Mouse (Mus musculus) hindbrain, embryonic 15.5 days (tissue): ENCODE results near the gene Hmcn1. TPM values are rescaled to one million over a fixed set of nuclear protein-coding genes. Genes with fewer than 3 reads are reported as not detected.

Experiments used
- ATAC-seq: fragments of 200-750 bp; cut with Nextera tagmentation; 2 replicates; pipeline ENCODE4 v1.8.0; 2017; ENCODE audit warnings: low read depth, moderate number of reproducible peaks, moderate TSS enrichment; ENCODE audit not compliant: low FRiP score
- H3K27ac ChIP-seq: fragments of 300-500 bp; sonication (generic); replicated peaks from 2 replicates; pipeline ENCODE4 v1.5.1; 2015; ENCODE audit warnings: mild to moderate bottlenecking, inconsistent platforms
- H3K27me3 ChIP-seq: fragments of 300-500 bp; sonication (generic); 2 replicates; pipeline ENCODE4 v1.6.1; 2015; ENCODE audit warnings: control low read depth, inconsistent platforms
- H3K36me3 ChIP-seq: fragments of 300-500 bp; sonication (generic); 2 replicates; pipeline ENCODE4 v1.6.1; 2015; ENCODE audit warnings: control low read depth, inconsistent platforms
- H3K4me1 ChIP-seq: fragments of 300-500 bp; sonication (generic); replicated peaks from 2 replicates; pipeline ENCODE4 v1.6.1; 2015; ENCODE audit warnings: control low read depth, inconsistent platforms
- H3K4me2 ChIP-seq: fragments of 300-500 bp; sonication (generic); 2 replicates; pipeline ENCODE4 v1.6.1; 2015; ENCODE audit warnings: moderate library complexity, mild to moderate bottlenecking, inconsistent platforms
- H3K4me3 ChIP-seq: fragments of 300-500 bp; sonication (generic); 2 replicates; pipeline ENCODE4 v1.5.1; 2015; ENCODE audit warnings: mild to moderate bottlenecking, inconsistent platforms
- H3K9ac ChIP-seq: fragments of 300-500 bp; sonication (generic); 2 replicates; pipeline ENCODE4 v1.6.1; 2015; ENCODE audit warnings: inconsistent platforms
- H3K9me3 ChIP-seq: fragments of 300-500 bp; sonication (generic); 2 replicates; pipeline ENCODE4 v1.6.1; 2016; ENCODE audit warnings: control low read depth, inconsistent platforms
- WGBS: fragments of 180-500 bp; shearing (Covaris S2); methylation state at CpG from one replicate; pipeline ENCODE4 v1.1.7; 2015; 5-methylcytosine and 5-hydroxymethylcytosine counted together
- polyA plus RNA-seq: library from polyadenylated mRNA; unstranded; fragments of >200 nt; fragmentation: Nextera tagmentation; extraction: Ambion mirVana; gene quantifications from 2 replicates; pipeline ENCODE4 v1.2.1, GENCODE M21; 2015

Hmcn1 gene
- polyA plus RNA-seq, 1 experiment from 2014 or later = 1.3 TPM

- no peaks in the 10 kb centered on the region for H3K36me3 ChIP-seq
- H3K4me3 ChIP-seq = no peak overlapping the region
- no peak overlapping the region for H3K27ac ChIP-seq
- H3K4me2 ChIP-seq = no peak overlapping the region
- WGBS = 50% methylated on average over 6 of the region's 6 CpGs
- no peaks in the 10 kb centered on the region for H3K9me3 ChIP-seq
- H3K9ac ChIP-seq = no peak overlapping the region
- H3K4me1 ChIP-seq = no peaks in the 10 kb centered on the region
- H3K27me3 ChIP-seq = no peaks in the 10 kb centered on the region
- ATAC-seq = no peak
Observed at GRCm38 (mm10) chr1:150920276-150920675, 73.0 kb downstream of the Hmcn1 start.

- H3K36me3 ChIP-seq = no peaks in the 10 kb centered on the region
- 80% methylated on average over 2 of the region's 2 CpGs for WGBS
- H3K4me3 ChIP-seq = no peak overlapping the region
- H3K27ac ChIP-seq = no peak overlapping the region
- no peaks in the 10 kb centered on the region for H3K9me3 ChIP-seq
- no peaks in the 10 kb centered on the region for H3K27me3 ChIP-seq
- no peak overlapping the region for H3K9ac ChIP-seq
- no peak overlapping the region for H3K4me2 ChIP-seq
- ATAC-seq = no peak
- no peaks in the 10 kb centered on the region for H3K4me1 ChIP-seq
Observed at GRCm38 (mm10) chr1:150914936-150915335, 78.3 kb downstream of the Hmcn1 start.

- H3K36me3 ChIP-seq = no peaks in the 10 kb centered on the region
- H3K4me1 ChIP-seq = no peaks in the 10 kb centered on the region
- no peak overlapping the region for H3K4me3 ChIP-seq
- H3K27ac ChIP-seq = no peak overlapping the region
- no peaks in the 10 kb centered on the region for H3K27me3 ChIP-seq
- H3K4me2 ChIP-seq = no peak overlapping the region
- WGBS = 83% methylated on average over 5 of the region's 5 CpGs
- no peak overlapping the region for H3K9ac ChIP-seq
- H3K9me3 ChIP-seq = no peaks in the 10 kb centered on the region
- no peak for ATAC-seq
Observed at GRCm38 (mm10) chr1:150913586-150914136, 79.6 kb downstream of the Hmcn1 start.

- Histone ChIP-seq H3K36me3 (no peaks in the 10 kb centered on the region), H3K4me1 (no peaks in the 10 kb centered on the region), H3K27ac (no peak overlapping the region), H3K4me2 (no peak overlapping the region), H3K9me3 (no peaks in the 10 kb centered on the region), H3K9ac (no peak overlapping the region), H3K27me3 (no peaks in the 10 kb centered on the region), H3K4me3 (no peak overlapping the region)
- 86% methylated on average over 2 of the region's 2 CpGs for WGBS
- no peak for ATAC-seq
Observed at GRCm38 (mm10) chr1:150909642-150910041, 83.6 kb downstream of the Hmcn1 start.

GRCm38 (mm10) chr1:150893677-150894188 lies 99.5 kb downstream of the Hmcn1 start:
- H3K4me3 ChIP-seq = no peak overlapping the region

GRCm38 (mm10) chr1:150890017-150890416 lies 103.2 kb downstream of the Hmcn1 start:
- no peaks in the 10 kb centered on the region for H3K4me1 ChIP-seq
- no peaks in the 10 kb centered on the region for H3K27me3 ChIP-seq
- no peak overlapping the region for H3K4me3 ChIP-seq
- no peak overlapping the region for H3K27ac ChIP-seq
- H3K4me2 ChIP-seq = no peak overlapping the region
- 67% methylated on average over 4 of the region's 4 CpGs for WGBS
- H3K9me3 ChIP-seq = no peaks in the 10 kb centered on the region
- no peaks in the 10 kb centered on the region for H3K36me3 ChIP-seq
- ATAC-seq = no peak
- no peak overlapping the region for H3K9ac ChIP-seq

More at GRCm38 (mm10) chr1:150893677-150894188, 99.5 kb downstream of the Hmcn1 start:
- no peak overlapping the region for H3K4me2 ChIP-seq
- 80% methylated on average over 5 of the region's 5 CpGs for WGBS
- H3K27ac ChIP-seq = no peak overlapping the region
- H3K4me1 ChIP-seq = no peaks in the 10 kb centered on the region
- H3K36me3 ChIP-seq = no peaks in the 10 kb centered on the region
- no peaks in the 10 kb centered on the region for H3K27me3 ChIP-seq
- ATAC-seq = no peak
- no peaks in the 10 kb centered on the region for H3K9me3 ChIP-seq
- H3K9ac ChIP-seq = no peak overlapping the region

- WGBS = 85% methylated on average over 1 of the region's 1 CpGs
- Histone ChIP-seq H3K27me3 (no peaks in the 10 kb centered on the region), H3K9ac (no peak overlapping the region), H3K27ac (no peak overlapping the region), H3K36me3 (no peaks in the 10 kb centered on the region), H3K4me1 (no peaks in the 10 kb centered on the region), H3K9me3 (no peaks in the 10 kb centered on the region), H3K4me3 (no peak overlapping the region), H3K4me2 (no peak overlapping the region)
- no peak for ATAC-seq
Observed at GRCm38 (mm10) chr1:150886267-150886666, 107.0 kb downstream of the Hmcn1 start.

- Histone ChIP-seq H3K4me1 (no peaks in the 10 kb centered on the region; the same call in 1 of the 2 replicates), H3K9me3 (no peaks in the 10 kb centered on the region), H3K9ac (no peak overlapping the region), H3K27ac (no peak overlapping the region), H3K4me3 (no peak overlapping the region), H3K4me2 (no peak overlapping the region), H3K27me3 (no peaks in the 10 kb centered on the region), H3K36me3 (no peaks in the 10 kb centered on the region)
- WGBS = 70% methylated on average over 7 of the region's 7 CpGs
- no peak for ATAC-seq
Observed at GRCm38 (mm10) chr1:150878421-150878820, 114.8 kb downstream of the Hmcn1 start.

GRCm38 (mm10) chr1:150877920-150878319 lies 115.3 kb downstream of the Hmcn1 start:
- 57% methylated on average over 4 of the region's 4 CpGs for WGBS

GRCm38 (mm10) chr1:150874025-150874424 lies 119.2 kb downstream of the Hmcn1 start:
- Histone ChIP-seq H3K4me1 (no peaks in the 10 kb centered on the region; the same call in 1 of the 2 replicates), H3K4me2 (no peak overlapping the region), H3K9ac (no peak overlapping the region), H3K27ac (no peak overlapping the region), H3K4me3 (no peak overlapping the region), H3K36me3 (no peaks in the 10 kb centered on the region), H3K9me3 (no peaks in the 10 kb centered on the region), H3K27me3 (no peaks in the 10 kb centered on the region)
- ATAC-seq = no peak
- WGBS = 74% methylated on average over 5 of the region's 5 CpGs

More at GRCm38 (mm10) chr1:150877920-150878319, 115.3 kb downstream of the Hmcn1 start:
- Histone ChIP-seq H3K9ac (no peak overlapping the region), H3K4me2 (no peak overlapping the region), H3K27me3 (no peaks in the 10 kb centered on the region), H3K36me3 (no peaks in the 10 kb centered on the region), H3K4me3 (no peak overlapping the region), H3K27ac (no peak overlapping the region), H3K4me1 (no peaks in the 10 kb centered on the region; the same call in 1 of the 2 replicates), H3K9me3 (no peaks in the 10 kb centered on the region)
- ATAC-seq = no peak

- H3K27me3 ChIP-seq = no peaks in the 10 kb centered on the region
- H3K9me3 ChIP-seq = no peaks in the 10 kb centered on the region
- WGBS = 55% methylated on average over 6 of the region's 6 CpGs
- no peak overlapping the region for H3K4me2 ChIP-seq
- no peak for ATAC-seq
- no peak overlapping the region for H3K9ac ChIP-seq
- H3K27ac ChIP-seq = no peak overlapping the region
- H3K36me3 ChIP-seq = no peaks in the 10 kb centered on the region
- H3K4me1 ChIP-seq = no peaks in the 10 kb centered on the region; the same call in 1 of the 2 replicates
- H3K4me3 ChIP-seq = no peak overlapping the region
Observed at GRCm38 (mm10) chr1:150873231-150873630, 120.0 kb downstream of the Hmcn1 start.

- no peak overlapping the region for H3K27ac ChIP-seq
- H3K36me3 ChIP-seq = no peaks in the 10 kb centered on the region
- 92% methylated on average over 3 of the region's 3 CpGs for WGBS
- ATAC-seq = no peak
- no peak overlapping the region for H3K9ac ChIP-seq
- H3K4me1 ChIP-seq = no peaks in the 10 kb centered on the region
- no peaks in the 10 kb centered on the region for H3K27me3 ChIP-seq
- no peak overlapping the region for H3K4me3 ChIP-seq
- no peak overlapping the region for H3K4me2 ChIP-seq
- no peaks in the 10 kb centered on the region for H3K9me3 ChIP-seq
Observed at GRCm38 (mm10) chr1:150872105-150872504, 121.1 kb downstream of the Hmcn1 start.

GRCm38 (mm10) chr1:150869189-150869588 lies 124.0 kb downstream of the Hmcn1 start:
- no peaks in the 10 kb centered on the region for H3K36me3 ChIP-seq
- H3K4me1 ChIP-seq = no peaks in the 10 kb centered on the region
- H3K4me2 ChIP-seq = no peak overlapping the region
- H3K27me3 ChIP-seq = no peaks in the 10 kb centered on the region
- no peak overlapping the region for H3K4me3 ChIP-seq
- no peak for ATAC-seq
- no peak overlapping the region for H3K27ac ChIP-seq
- no peak overlapping the region for H3K9ac ChIP-seq
- no peaks in the 10 kb centered on the region for H3K9me3 ChIP-seq
